Mouse (Mus musculus) liver, embryonic 15.5 days (tissue): ENCODE results near the gene BC048671. TPM values are rescaled to one million over a fixed set of nuclear protein-coding genes. Genes with fewer than 3 reads are reported as not detected.

Experiments used
- polyA plus RNA-seq: library from polyadenylated mRNA; unstranded; fragments of >200 nt; fragmentation: Nextera tagmentation; extraction: Ambion mirVana; gene quantifications from 2 replicates; pipeline ENCODE4 v1.2.1, GENCODE M21; 2015

The BC048671 gene
- polyA plus RNA-seq, 1 experiment from 2014 or later, result 0.10 TPM

Other genes with a start within 250 kb of the BC048671 start
- gene Vmn1r49, start 222.7 kb upstream of the BC048671 start, polyA plus RNA-seq, result not detected in 2 replicates
- not detected in 2 replicates for gene Vmn1r50, start 199.8 kb upstream of the BC048671 start, polyA plus RNA-seq
- gene Vmn1r51, start 178.6 kb upstream of the BC048671 start, polyA plus RNA-seq, result not detected in 2 replicates
- gene Vmn1r52, start 126.4 kb upstream of the BC048671 start, polyA plus RNA-seq, result not detected in 2 replicates
- not detected in 2 replicates for gene V1ra8, start 98.4 kb upstream of the BC048671 start, polyA plus RNA-seq
- gene Vmn1r53, start 76.8 kb upstream of the BC048671 start, polyA plus RNA-seq, result not detected in 2 replicates
- gene Vmn1r54, start 54.9 kb upstream of the BC048671 start, polyA plus RNA-seq, result not detected in 2 replicates
- gene Chst13, start 24.0 kb downstream of the BC048671 start, polyA plus RNA-seq, result 13.9 and 15.1 TPM in 2 replicates
- gene Uroc1, start 32.1 kb downstream of the BC048671 start, polyA plus RNA-seq, result 23.2 and 28.9 TPM in 2 replicates
- 2.9 and 3.0 TPM in 2 replicates for gene Zxdc, start 68.3 kb downstream of the BC048671 start, polyA plus RNA-seq
- gene Cfap100, start 127.6 kb downstream of the BC048671 start, polyA plus RNA-seq, result 0.08 TPM in 1 of 2 replicates, not detected in the other
- gene Klf15, start 161.4 kb downstream of the BC048671 start, polyA plus RNA-seq, result 18.4 and 22.4 TPM in 2 replicates
- 32.1 and 39.0 TPM in 2 replicates for gene Aldh1l1, start 185.2 kb downstream of the BC048671 start, polyA plus RNA-seq